Mouse (Mus musculus) midbrain, embryonic 12.5 days (tissue): ENCODE measurements around the gene Grin2a. TPM values are rescaled to one million over a fixed set of nuclear protein-coding genes. Genes with fewer than 3 reads are reported as not detected.

Experiments used
- ATAC-seq: fragments of 200-750 bp; cut with Nextera tagmentation; 2 replicates; pipeline ENCODE4 v1.8.0; 2017; ENCODE audit warnings: low read depth, moderate TSS enrichment, moderate library complexity; ENCODE audit not compliant: low FRiP score
- H3K27ac ChIP-seq: fragments of 300-500 bp; sonication (generic); replicated peaks from 2 replicates; pipeline ENCODE4 v1.5.1; 2016; ENCODE audit warnings: mild to moderate bottlenecking
- H3K27me3 ChIP-seq: fragments of 300-500 bp; sonication (generic); 2 replicates; pipeline ENCODE4 v1.6.1; 2016; ENCODE audit warnings: mild to moderate bottlenecking
- H3K36me3 ChIP-seq: fragments of 300-500 bp; sonication (generic); 2 replicates; pipeline ENCODE4 v1.6.1; 2016
- H3K4me1 ChIP-seq: fragments of 300-500 bp; sonication (generic); 2 replicates; pipeline ENCODE4 v1.6.1; 2016
- H3K4me2 ChIP-seq: fragments of 300-500 bp; sonication (generic); replicated peaks from 2 replicates; pipeline ENCODE4 v1.6.1; 2016; ENCODE audit warnings: mild to moderate bottlenecking, moderate library complexity
- H3K4me3 ChIP-seq: fragments of 300-500 bp; sonication (generic); 2 replicates; pipeline ENCODE4 v1.5.1; 2016; ENCODE audit warnings: mild to moderate bottlenecking
- H3K9ac ChIP-seq: fragments of 300-500 bp; sonication (generic); replicated peaks from 2 replicates; pipeline ENCODE4 v1.6.1; 2016; ENCODE audit warnings: mild to moderate bottlenecking, moderate library complexity
- H3K9me3 ChIP-seq: fragments of 300-500 bp; sonication (generic); 2 replicates; pipeline ENCODE4 v1.6.1; 2016; ENCODE audit warnings: mild to moderate bottlenecking
- WGBS: fragments of 180-500 bp; shearing (Covaris S2); methylation state at CpG from one replicate; pipeline ENCODE4 v1.1.7; 2016; 5-methylcytosine and 5-hydroxymethylcytosine counted together
- polyA plus RNA-seq: library from polyadenylated mRNA; unstranded; fragments of >200 nt; fragmentation: Nextera tagmentation; extraction: Ambion mirVana; gene quantifications from 2 replicates; pipeline ENCODE4 v1.2.1, GENCODE M21; 2016

The Grin2a gene
- polyA plus RNA-seq = 2.5 and 2.8 TPM in 2 replicates

- H3K9ac ChIP-seq = peak within 1 kb of the TSS; percentile 55
- peak within 1 kb of the TSS; percentile 44 for H3K4me3 ChIP-seq
- no peaks in the 10 kb centered on the region for H3K9me3 ChIP-seq
- peak within 1 kb of the TSS; percentile 88 for H3K4me2 ChIP-seq
- no peaks in the 10 kb centered on the region for H3K36me3 ChIP-seq
- WGBS = 1% methylated on average over 61 of the region's 69 CpGs
- peaks cover 33% of the 10 kb centered on the region for H3K4me1 ChIP-seq
- ATAC-seq = peak; percentile 34; the same call in 1 of the 2 replicates
- no peak within 1 kb of the TSS for H3K27ac ChIP-seq
- peaks cover 66% of the 10 kb centered on the region for H3K27me3 ChIP-seq
These were observed at the start of gene Grin2a for GRCm38 (mm10) chr16:9994951-9995813. Gene Grin2a (minus strand): TSS chr16:9995560.

GRCm38 (mm10) chr16:10035582-10036215 lies 40.3 kb upstream of the Grin2a start:
- WGBS = 89% methylated on average over 7 of the region's 7 CpGs
- Histone ChIP-seq H3K27me3 (no peaks in the 10 kb centered on the region), H3K4me3 (no peak overlapping the region), H3K9me3 (no peaks in the 10 kb centered on the region), H3K9ac (no peak overlapping the region), H3K4me2 (no peak overlapping the region), H3K4me1 (no peaks in the 10 kb centered on the region), H3K36me3 (no peaks in the 10 kb centered on the region), H3K27ac (no peak overlapping the region)
- no peak for ATAC-seq

- Histone ChIP-seq H3K4me3 (no peak overlapping the region), H3K4me2 (no peak overlapping the region), H3K4me1 (no peaks in the 10 kb centered on the region), H3K36me3 (no peaks in the 10 kb centered on the region), H3K9me3 (no peaks in the 10 kb centered on the region), H3K27ac (no peak overlapping the region), H3K27me3 (no peaks in the 10 kb centered on the region), H3K9ac (no peak overlapping the region)
- no peak for ATAC-seq
- WGBS = 76% methylated on average over 4 of the region's 4 CpGs
These were observed 38.1 kb upstream of the Grin2a start for GRCm38 (mm10) chr16:10033416-10033979.

- H3K4me2 ChIP-seq = no peak overlapping the region
- no peak overlapping the region for H3K4me3 ChIP-seq
- H3K36me3 ChIP-seq = no peaks in the 10 kb centered on the region
- no peak overlapping the region for H3K27ac ChIP-seq
- H3K4me1 ChIP-seq = no peaks in the 10 kb centered on the region
- no peaks in the 10 kb centered on the region for H3K9me3 ChIP-seq
- no peak overlapping the region for H3K9ac ChIP-seq
- no peak for ATAC-seq
- H3K27me3 ChIP-seq = no peaks in the 10 kb centered on the region
These were observed 36.5 kb upstream of the Grin2a start for GRCm38 (mm10) chr16:10031891-10032290.

GRCm38 (mm10) chr16:10026741-10027140 lies 31.4 kb upstream of the Grin2a start:
- H3K36me3 ChIP-seq = no peaks in the 10 kb centered on the region
- no peak overlapping the region for H3K4me2 ChIP-seq
- ATAC-seq = no peak
- no peak overlapping the region for H3K4me3 ChIP-seq
- no peak overlapping the region for H3K27ac ChIP-seq
- no peaks in the 10 kb centered on the region for H3K9me3 ChIP-seq
- no peak overlapping the region for H3K9ac ChIP-seq
- H3K4me1 ChIP-seq = no peaks in the 10 kb centered on the region
- no peaks in the 10 kb centered on the region for H3K27me3 ChIP-seq
- WGBS = 80% methylated on average over 6 of the region's 6 CpGs

- no peak overlapping the region for H3K9ac ChIP-seq
- no peak overlapping the region for H3K4me3 ChIP-seq
- no peaks in the 10 kb centered on the region for H3K4me1 ChIP-seq
- no peaks in the 10 kb centered on the region for H3K36me3 ChIP-seq
- no peak for ATAC-seq
- no peaks in the 10 kb centered on the region for H3K27me3 ChIP-seq
- whole genome bisulfite sequencing = 72% methylated on average over 1 of the region's 1 CpGs
- no peak overlapping the region for H3K4me2 ChIP-seq
- H3K9me3 ChIP-seq = no peaks in the 10 kb centered on the region
- H3K27ac ChIP-seq = no peak overlapping the region
These were observed 14.4 kb upstream of the Grin2a start for GRCm38 (mm10) chr16:10009743-10010142.

GRCm38 (mm10) chr16:10005606-10006005 lies 10.2 kb upstream of the Grin2a start:
- no peaks in the 10 kb centered on the region for H3K27me3 ChIP-seq
- no peak overlapping the region for H3K9ac ChIP-seq
- no peak overlapping the region for H3K4me3 ChIP-seq
- WGBS = 78% methylated on average over 5 of the region's 5 CpGs
- no peak for ATAC-seq
- H3K9me3 ChIP-seq = no peaks in the 10 kb centered on the region
- H3K4me2 ChIP-seq = no peak overlapping the region
- H3K27ac ChIP-seq = no peak overlapping the region
- H3K36me3 ChIP-seq = no peaks in the 10 kb centered on the region
- no peaks in the 10 kb centered on the region for H3K4me1 ChIP-seq

GRCm38 (mm10) chr16:10004096-10004495 lies 8.7 kb upstream of the Grin2a start:
- H3K9ac ChIP-seq = no peak overlapping the region
- WGBS = 88% methylated on average over 4 of the region's 4 CpGs
- H3K4me1 ChIP-seq = no peaks in the 10 kb centered on the region
- no peaks in the 10 kb centered on the region for H3K36me3 ChIP-seq
- H3K27me3 ChIP-seq = no peaks in the 10 kb centered on the region
- H3K4me2 ChIP-seq = no peak overlapping the region
- no peaks in the 10 kb centered on the region for H3K9me3 ChIP-seq
- H3K27ac ChIP-seq = no peak overlapping the region
- no peak for ATAC-seq
- no peak overlapping the region for H3K4me3 ChIP-seq

- Histone ChIP-seq H3K4me2 (no peak overlapping the region), H3K27me3 (no peaks in the 10 kb centered on the region), H3K4me1 (no peaks in the 10 kb centered on the region), H3K36me3 (no peaks in the 10 kb centered on the region), H3K9ac (no peak overlapping the region), H3K4me3 (no peak overlapping the region), H3K9me3 (no peaks in the 10 kb centered on the region), H3K27ac (no peak overlapping the region)
- ATAC-seq = no peak
- WGBS = 59% methylated on average over 1 of the region's 1 CpGs
These were observed 7.6 kb upstream of the Grin2a start for GRCm38 (mm10) chr16:10003001-10003400.

GRCm38 (mm10) chr16:10001601-10002000 lies 6.2 kb upstream of the Grin2a start:
- H3K4me3 ChIP-seq = no peak overlapping the region
- no peaks in the 10 kb centered on the region for H3K4me1 ChIP-seq
- ATAC-seq = no peak
- no peaks in the 10 kb centered on the region for H3K9me3 ChIP-seq
- no peaks in the 10 kb centered on the region for H3K36me3 ChIP-seq
- H3K9ac ChIP-seq = no peak overlapping the region
- H3K4me2 ChIP-seq = no peak overlapping the region
- H3K27ac ChIP-seq = no peak overlapping the region
- 33% methylated on average over 1 of the region's 1 CpGs for WGBS
- peaks cover 6% of the 10 kb centered on the region for H3K27me3 ChIP-seq

- Histone ChIP-seq H3K4me3 (no peak overlapping the region), H3K27me3 (peaks cover 21% of the 10 kb centered on the region), H3K9me3 (no peaks in the 10 kb centered on the region), H3K9ac (no peak overlapping the region), H3K4me1 (peaks cover 8% of the 10 kb centered on the region; the same call in 1 of the 2 replicates), H3K27ac (no peak overlapping the region), H3K4me2 (no peak overlapping the region), H3K36me3 (no peaks in the 10 kb centered on the region)
- WGBS = 84% methylated on average over 5 of the region's 5 CpGs
- no peak for ATAC-seq
These were observed 4.6 kb upstream of the Grin2a start for GRCm38 (mm10) chr16:9999926-10000325.

GRCm38 (mm10) chr16:9997931-9998330 lies 2.6 kb upstream of the Grin2a start:
- Histone ChIP-seq H3K4me2 (no peak overlapping the region), H3K27ac (no peak overlapping the region), H3K27me3 (peaks cover 41% of the 10 kb centered on the region), H3K4me3 (no peak overlapping the region), H3K36me3 (no peaks in the 10 kb centered on the region), H3K9ac (no peak overlapping the region), H3K9me3 (no peaks in the 10 kb centered on the region), H3K4me1 (peaks cover 27% of the 10 kb centered on the region)
- no peak for ATAC-seq
